Mouse (Mus musculus) c-Kit-positive CD71-positive TER-119-positive erythroid progenitor cells, embryonic 14.5 days (primary cell): ENCODE data around the gene Spata25.
"Not testable (repeated sequence)": the region's sequence is repeated elsewhere in the genome, so short reads cannot be mapped to it uniquely, and the experiment has no call there.

Experiments used
- DNase-seq: peaks from one replicate; pipeline ENCODE4 v3.0.0-alpha.2; 2013; ENCODE audit warnings: low spot score

The Spata25 gene

GRCm38 (mm10) chr2:164828437-164828836 lies at the start of gene Spata25:
Gene Spata25 (minus strand): TSS chr2:164828537.
- no peak for DNase-seq

GRCm38 (mm10) chr2:164877376-164878215 lies 49.3 kb upstream of the Spata25 start:
- not testable (repeated sequence) for DNase-seq

GRCm38 (mm10) chr2:164875648-164876047 lies 47.3 kb upstream of the Spata25 start:
- DNase-seq: not testable (repeated sequence)

GRCm38 (mm10) chr2:164874239-164874769 lies 46.0 kb upstream of the Spata25 start:
- DNase-seq: no peak

DNA sequence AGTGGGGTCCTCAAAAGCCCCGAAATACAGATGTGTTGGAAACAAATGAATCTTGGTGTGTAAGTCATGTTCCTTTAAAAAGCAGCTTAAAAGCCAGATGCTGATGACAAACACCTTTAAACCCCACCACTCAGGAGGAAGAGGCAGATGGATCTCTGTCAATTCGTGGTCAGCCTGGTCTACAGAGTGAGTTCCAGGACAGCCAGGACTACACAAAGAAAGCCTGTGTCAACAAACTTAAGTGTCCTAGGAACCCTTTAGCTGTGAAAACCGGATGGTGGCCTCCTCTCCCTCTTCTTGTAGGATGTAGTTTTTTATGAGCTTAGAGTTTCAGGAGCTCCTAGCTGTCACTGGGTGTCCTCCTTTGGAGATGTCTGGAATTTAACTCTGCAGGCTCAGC lies 45.3 kb upstream of the Spata25 start:
- DNase-seq: no peak

GRCm38 (mm10) chr2:164871602-164872303 lies 43.4 kb upstream of the Spata25 start:
- no peak for DNase-seq

GRCm38 (mm10) chr2:164868491-164868890 lies 40.2 kb upstream of the Spata25 start:
- DNase-seq: no peak

- no peak for DNase-seq
Observed at GRCm38 (mm10) chr2:164867566-164867965, 39.2 kb upstream of the Spata25 start.

DNA sequence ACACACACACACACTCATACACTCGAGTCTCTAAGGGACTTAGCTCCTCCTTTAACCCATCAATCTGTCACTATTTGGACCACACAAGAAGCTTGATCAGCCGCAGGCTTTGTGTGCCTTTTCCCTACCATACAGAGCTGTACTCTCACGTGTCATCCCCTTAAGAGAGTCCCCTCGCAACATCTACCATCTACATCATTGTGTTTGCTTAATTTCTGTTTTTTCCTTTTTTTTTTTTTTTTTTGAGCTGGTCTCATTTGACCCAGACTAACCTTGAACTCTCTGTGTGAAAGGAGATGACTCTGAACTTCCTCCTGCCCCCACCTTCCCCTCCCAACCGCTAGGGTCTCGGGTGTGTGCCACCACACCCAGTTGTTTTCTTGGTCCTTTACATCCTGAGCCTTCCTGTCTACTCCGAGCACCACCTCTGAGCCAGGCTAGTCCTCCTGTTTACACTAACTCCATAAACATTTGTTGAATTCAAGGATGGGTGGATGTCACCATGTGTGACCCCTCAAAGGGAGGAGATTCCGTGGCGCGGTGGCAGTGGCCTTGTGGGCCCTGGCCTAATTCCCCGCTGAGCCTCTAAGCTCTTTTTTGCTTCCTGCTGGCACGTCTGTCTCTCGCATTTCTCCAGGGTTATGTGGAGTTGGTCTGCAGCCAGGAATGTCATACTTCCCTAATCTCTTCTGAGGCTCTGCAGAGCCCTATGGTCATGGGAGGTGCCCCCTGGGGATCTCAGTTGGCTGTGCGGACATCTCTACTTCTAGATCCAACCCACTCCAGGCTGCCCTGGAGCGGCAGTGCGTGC lies 38.6 kb upstream of the Spata25 start:
- no peak for DNase-seq

- DNase-seq: no peak
Observed at GRCm38 (mm10) chr2:164864593-164864992, 36.3 kb upstream of the Spata25 start.

DNA sequence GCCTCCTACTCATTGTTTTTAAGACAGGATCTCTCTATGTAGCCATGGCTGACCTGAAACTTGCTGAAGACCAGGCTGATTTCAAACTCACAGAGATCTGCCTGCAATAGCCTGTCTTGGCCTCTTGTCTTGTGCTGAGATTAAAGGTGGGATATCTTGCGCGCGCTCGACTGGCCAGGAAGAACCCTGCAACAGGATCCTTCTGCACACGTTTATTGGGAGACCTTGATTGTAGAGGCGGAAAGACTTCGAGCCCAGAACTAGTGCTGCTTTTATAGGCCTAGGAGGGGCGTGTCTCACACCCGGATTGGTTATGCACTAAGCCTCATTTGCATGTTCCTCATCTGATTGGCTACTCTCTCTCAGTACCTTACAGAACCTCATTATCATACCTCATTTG lies 35.1 kb upstream of the Spata25 start:
- DNase-seq: not testable (repeated sequence)

DNA sequence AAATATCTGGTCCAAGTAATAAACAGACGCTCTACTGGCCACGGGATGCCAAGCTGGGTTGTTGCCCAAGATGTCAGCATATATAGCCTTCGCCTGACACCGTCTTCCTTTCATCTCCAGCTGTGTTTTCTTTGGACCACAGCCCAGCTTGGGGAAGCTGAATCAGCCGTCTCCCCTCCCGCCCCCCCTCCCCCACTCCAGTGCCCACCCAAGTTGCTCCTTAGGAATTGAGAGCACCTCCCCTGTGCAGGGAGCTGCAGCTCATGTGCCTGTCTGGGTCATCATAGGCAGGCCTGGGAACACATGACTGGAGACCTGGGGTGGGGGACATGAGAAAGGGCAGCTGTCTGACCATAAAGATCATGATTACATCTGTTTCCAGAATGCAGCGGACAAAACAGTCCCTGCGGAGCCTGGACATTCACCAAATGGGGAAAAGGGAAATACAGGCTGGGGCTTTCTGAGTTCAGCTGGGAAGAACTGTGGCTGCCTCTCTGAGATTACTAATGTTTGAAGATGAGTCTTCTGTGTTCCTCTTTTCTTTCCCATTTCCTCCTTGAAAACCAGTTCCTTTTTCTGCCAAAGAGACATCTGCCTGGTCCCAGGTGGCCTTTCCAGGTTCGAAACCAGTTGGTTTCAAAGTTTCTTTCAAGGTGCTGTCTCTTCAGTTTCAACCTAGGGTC lies 34.0 kb upstream of the Spata25 start:
- no peak for DNase-seq

DNA sequence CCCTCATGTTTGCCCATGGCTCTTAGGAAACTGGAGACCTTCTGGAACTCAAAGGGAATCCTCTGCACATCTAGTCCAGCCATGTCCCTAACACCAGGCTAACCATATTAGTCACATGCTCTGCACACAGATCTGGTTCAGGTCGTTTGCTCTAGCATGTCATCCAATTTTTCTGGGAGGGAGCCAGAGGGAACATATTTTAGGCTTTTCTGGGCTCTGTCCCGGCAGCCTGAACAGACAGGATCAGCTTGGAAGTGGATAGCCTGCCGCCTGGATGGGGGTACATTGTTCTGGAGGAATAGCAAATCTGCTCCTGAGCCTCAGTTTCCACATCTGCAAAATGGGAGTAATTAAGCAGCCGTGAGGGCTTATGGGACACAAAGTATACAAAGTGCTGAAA lies 32.8 kb upstream of the Spata25 start:
- DNase-seq: no peak

GRCm38 (mm10) chr2:164859640-164860432 lies 31.5 kb upstream of the Spata25 start:
- DNase-seq: no peak

- no peak for DNase-seq
Observed at GRCm38 (mm10) chr2:164859155-164859554, 30.8 kb upstream of the Spata25 start.

DNA sequence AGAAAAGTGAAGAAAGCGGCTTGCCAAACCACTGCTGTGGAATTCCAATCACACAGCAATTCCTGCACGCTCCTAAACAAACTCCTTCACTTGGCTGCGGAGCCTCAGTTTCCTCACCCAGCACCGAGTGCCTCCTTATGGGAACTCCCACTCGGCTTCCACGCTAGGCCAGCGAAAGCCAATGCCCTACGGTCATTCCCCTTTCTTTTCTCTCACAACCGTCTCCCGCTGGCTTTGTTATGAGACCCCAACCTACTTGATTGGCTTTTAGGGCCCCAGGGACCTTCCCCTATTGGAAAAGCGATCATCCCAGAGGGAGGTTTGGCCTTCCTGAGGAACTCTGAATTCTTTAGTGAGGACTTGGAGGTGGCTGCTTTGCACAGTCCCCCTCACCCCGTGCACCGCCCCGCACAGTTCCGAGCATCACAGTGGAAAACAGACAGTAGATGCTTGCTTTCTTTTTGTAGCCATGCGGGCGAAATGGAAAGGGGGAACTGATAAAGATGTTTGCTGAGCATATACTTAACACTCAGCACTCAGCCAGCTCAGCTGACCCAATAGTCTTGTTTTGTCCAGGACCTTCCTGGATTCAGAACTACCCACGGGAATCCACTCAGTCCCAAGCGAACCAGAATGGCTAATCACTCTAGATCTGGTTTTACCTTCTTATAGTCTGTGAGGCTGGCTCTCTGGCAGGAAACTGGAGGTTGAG lies 29.7 kb upstream of the Spata25 start:
- no peak for DNase-seq

DNA sequence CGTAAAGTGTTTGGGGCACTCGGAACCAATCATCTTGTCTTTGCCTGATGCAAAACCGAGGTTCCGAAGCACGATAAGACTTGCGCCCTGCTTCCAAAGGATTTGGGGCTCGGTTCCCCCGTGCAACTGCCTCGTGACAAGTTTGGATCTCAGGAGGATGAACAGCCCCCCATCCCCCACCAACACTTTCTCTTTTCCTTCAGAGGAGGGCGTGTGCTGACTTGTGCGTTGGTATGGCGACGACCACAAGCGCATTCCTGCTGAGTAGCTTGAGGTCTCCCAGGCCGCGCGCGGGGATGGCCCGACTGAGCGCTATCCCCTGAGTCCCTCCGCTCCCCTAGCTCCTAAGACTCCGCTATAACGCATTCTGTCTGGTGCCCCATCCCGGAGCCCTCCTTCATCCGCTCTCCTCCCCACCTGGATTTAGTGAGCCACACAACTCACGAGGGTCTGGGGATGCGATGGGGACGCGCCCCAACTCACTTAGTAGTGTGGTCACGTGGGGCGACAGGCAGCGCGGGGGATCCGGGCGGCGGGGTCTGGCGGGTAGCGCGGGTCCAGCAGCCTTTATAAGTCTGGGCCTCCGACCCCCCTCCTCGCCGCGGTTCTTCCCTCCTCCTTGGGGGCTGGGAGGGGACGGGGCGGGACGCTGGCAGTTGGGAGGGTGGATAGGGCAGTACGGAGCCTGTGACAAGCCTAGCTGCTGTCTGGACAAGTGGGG lies 28.9 kb upstream of the Spata25 start, which contains the start of gene Pltp:
Gene Pltp (minus strand): TSS at position 611 of the 721 bp plus-strand sequence.
- no peak for DNase-seq

GRCm38 (mm10) chr2:164856309-164857100 lies 28.2 kb upstream of the Spata25 start:
- no peak for DNase-seq
